Mouse (Mus musculus) heart, embryonic 14.5 days (tissue): Measurements from ENCODE around the gene Il13. TPM values are rescaled to one million over a fixed set of nuclear protein-coding genes. Genes with fewer than 3 reads are reported as not detected.

ENCODE experiments used
- ATAC-seq: fragments of 200-750 bp; cut with Nextera tagmentation; 2 replicates; pipeline ENCODE4 v1.8.0; 2017; ENCODE audit warnings: low read depth, moderate TSS enrichment; ENCODE audit not compliant: insufficient number of reproducible peaks, insufficient read depth, low FRiP score
- H3K27ac ChIP-seq, 2 experiments: fragments of 200-500 bp in 1 of 2; fragments of 300-500 bp in 1 of 2; sonication (generic) in 1 of 2; replicated peaks in 1 of 2; 2 replicates each; pipeline ENCODE4 v1.5.1; 2012 to 2014; ENCODE audit warnings: low read depth in 2 of 2, low read length in 2 of 2, control low read depth in 1 of 2, mild to moderate bottlenecking in 1 of 2, mixed read lengths in 1 of 2; ENCODE audit not compliant: control insufficient read depth in 1 of 2, insufficient read depth in 1 of 2
- H3K27me3 ChIP-seq: fragments of 300-500 bp; sonication (generic); 2 replicates; pipeline ENCODE4 v1.6.1; 2014; ENCODE audit warnings: mild to moderate bottlenecking, low read length, control low read depth; ENCODE audit not compliant: control insufficient read depth, insufficient read depth
- H3K36me3 ChIP-seq: fragments of 300-500 bp; sonication (generic); 2 replicates; pipeline ENCODE4 v1.6.1; 2014; ENCODE audit warnings: mild to moderate bottlenecking, control low read depth, low read length, mixed read lengths; ENCODE audit not compliant: control insufficient read depth, insufficient read depth
- H3K4me1 ChIP-seq, 2 experiments: fragments of 200-500 bp in 1 of 2; fragments of 300-500 bp in 1 of 2; sonication (generic) in 1 of 2; 2 replicates each; pipeline ENCODE4 v1.6.1; 2012 to 2014; ENCODE audit warnings: low read length in 2 of 2, control low read depth in 1 of 2, mixed read lengths in 1 of 2; ENCODE audit not compliant: control insufficient read depth in 2 of 2, insufficient read depth in 2 of 2
- H3K4me2 ChIP-seq: fragments of 300-500 bp; sonication (generic); 2 replicates; pipeline ENCODE4 v1.6.1; 2014; ENCODE audit warnings: mild to moderate bottlenecking, low read length
- H3K4me3 ChIP-seq, 2 experiments: fragments of 200-500 bp in 1 of 2; fragments of 300-500 bp in 1 of 2; sonication (generic) in 1 of 2; 2 replicates each; pipeline ENCODE4 v1.5.1; 2012 to 2014; ENCODE audit warnings: low read length in 2 of 2, mild to moderate bottlenecking in 2 of 2, control low read depth in 1 of 2, low read depth in 1 of 2, moderate library complexity in 1 of 2; ENCODE audit not compliant: control insufficient read depth in 1 of 2, insufficient read depth in 1 of 2
- H3K9ac ChIP-seq: fragments of 300-500 bp; sonication (generic); 2 replicates; pipeline ENCODE4 v1.6.1; 2014; ENCODE audit warnings: mild to moderate bottlenecking, low read length
- H3K9me3 ChIP-seq: fragments of 300-500 bp; sonication (generic); 2 replicates; pipeline ENCODE4 v1.6.1; 2016; ENCODE audit warnings: low read length, control low read depth; ENCODE audit not compliant: control insufficient read depth
- WGBS: fragments of 180-500 bp; shearing (Covaris S2); extraction: QIAGEN DNeasy Blood & Tissue Kit; methylation state at CpG from one replicate; pipeline ENCODE4 v1.1.7; 2014; 5-methylcytosine and 5-hydroxymethylcytosine counted together
- polyA plus RNA-seq: library from polyadenylated mRNA; unstranded; fragments of >200 nt; fragmentation: Nextera tagmentation; extraction: Ambion mirVana; gene quantifications from 2 replicates; pipeline ENCODE4 v1.2.1, GENCODE M21; 2014

Gene Il13
- polyA plus RNA-seq, 1 experiment from 2014 or later: not detected

DNA sequence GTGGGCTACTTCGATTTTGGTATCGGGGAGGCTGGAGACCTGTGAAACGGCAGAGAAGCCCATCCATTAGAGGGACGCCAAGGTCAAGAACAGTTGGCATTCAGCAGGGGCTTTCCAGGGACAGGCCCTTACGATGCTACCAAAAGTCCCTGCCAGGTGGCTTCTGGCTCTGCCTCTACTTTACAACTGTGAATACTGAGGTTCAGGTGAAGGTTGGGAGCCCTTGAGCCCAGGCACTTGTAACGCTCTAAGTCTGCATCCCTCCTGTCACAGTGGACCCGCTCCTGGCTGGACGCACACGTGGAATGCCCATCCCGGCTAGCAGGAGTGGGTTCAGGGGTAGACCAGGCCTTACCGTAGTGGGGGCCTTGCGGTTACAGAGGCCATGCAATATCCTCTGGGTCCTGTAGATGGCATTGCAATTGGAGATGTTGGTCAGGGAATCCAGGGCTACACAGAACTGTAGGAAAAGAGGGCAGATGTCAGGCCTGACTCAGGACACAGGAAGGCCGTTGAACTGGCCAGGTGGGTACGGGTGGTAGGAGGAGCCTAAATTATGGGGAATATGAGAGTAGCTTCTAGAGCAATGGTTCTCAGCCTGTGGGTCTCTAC is 2.3 kb downstream of the Il13 start:
- Histone ChIP-seq H3K27me3 (peaks cover 21% of the 10 kb centered on the region; the same call in 1 of the 2 replicates), H3K9me3 (no peaks in the 10 kb centered on the region), H3K27ac (no peak overlapping the region), H3K36me3 (no peaks in the 10 kb centered on the region), H3K4me2 (no peak overlapping the region), H3K4me1 (peaks cover 4% of the 10 kb centered on the region in 2 experiments; a peak in 2 of 4 replicates), H3K9ac (no peak overlapping the region), H3K4me3 (no peak overlapping the region)
- no peak; the same call in 1 of the 2 replicates for ATAC-seq
- WGBS: 70% methylated on average over 14 of the region's 14 CpGs

DNA sequence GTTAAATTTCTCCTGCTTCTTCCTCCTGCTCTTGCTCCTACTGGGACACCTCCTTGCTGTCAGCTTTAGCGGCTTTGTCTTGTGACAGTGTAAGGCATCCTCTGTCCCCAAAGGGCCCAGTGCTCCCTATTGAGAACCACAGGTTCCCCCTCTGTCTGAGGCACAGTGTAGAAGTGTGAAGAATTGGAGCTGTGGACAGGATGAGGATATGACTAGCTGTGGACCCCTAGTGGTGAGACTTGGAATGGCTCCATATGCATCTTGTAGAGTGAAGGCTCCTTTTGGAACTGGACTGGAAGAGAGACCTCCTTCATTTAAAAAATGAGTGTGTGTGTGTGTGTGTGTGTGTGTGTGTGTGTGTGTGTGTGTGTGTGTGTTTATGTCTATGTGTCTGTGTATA is 6.6 kb downstream of the Il13 start:
- Histone ChIP-seq H3K9me3 (peaks cover 4% of the 10 kb centered on the region; the same call in 1 of the 2 replicates), H3K27ac (no peak overlapping the region), H3K27me3 (no peaks in the 10 kb centered on the region), H3K9ac (no peak overlapping the region), H3K4me1 (no peaks in the 10 kb centered on the region; a peak in 2 of 4 replicates), H3K4me3 (no peak overlapping the region), H3K36me3 (no peaks in the 10 kb centered on the region), H3K4me2 (no peak overlapping the region)
- 8% methylated on average over 1 of the region's 1 CpGs for WGBS
- ATAC-seq: no peak

DNA sequence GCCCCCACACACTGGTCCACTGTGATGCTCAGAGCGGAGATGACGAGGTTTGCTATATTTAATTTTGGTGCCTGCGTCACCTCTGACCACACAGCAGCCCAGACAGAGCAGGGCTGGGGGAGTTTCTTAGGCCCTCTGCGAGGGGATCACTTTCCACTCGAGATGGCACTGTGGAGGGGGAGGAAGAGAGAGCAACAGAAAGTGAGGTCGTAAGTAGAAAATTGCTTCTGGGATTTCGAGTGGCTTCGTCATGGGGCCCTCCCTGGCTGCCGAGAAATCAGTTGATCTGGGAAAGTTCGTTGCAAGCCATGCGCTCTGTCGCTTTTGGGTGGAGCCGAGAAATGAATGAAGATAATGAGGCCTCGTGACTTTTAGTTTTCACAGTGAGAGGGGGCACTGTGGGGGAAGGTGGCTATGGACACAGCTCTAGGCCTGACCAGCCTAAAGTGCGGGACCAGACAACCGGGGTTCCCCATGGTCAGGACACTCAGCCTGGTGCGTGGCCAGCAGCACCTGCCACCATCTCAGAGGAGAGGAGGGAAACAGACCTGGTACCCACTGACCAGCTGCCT is 7.6 kb downstream of the Il13 start:
- H3K4me1 ChIP-seq: no peaks in the 10 kb centered on the region; a peak in 2 of 4 replicates
- H3K4me2 ChIP-seq: no peak overlapping the region
- ATAC-seq: no peak
- peak overlapping the region; percentile 12; the same call in 1 of the 2 replicates for H3K9ac ChIP-seq
- peaks cover 4% of the 10 kb centered on the region; the same call in 1 of the 2 replicates for H3K9me3 ChIP-seq
- no peak overlapping the region for H3K4me3 ChIP-seq
- no peaks in the 10 kb centered on the region for H3K36me3 ChIP-seq
- no peaks in the 10 kb centered on the region for H3K27me3 ChIP-seq
- no peak overlapping the region for H3K27ac ChIP-seq
- 55% methylated on average over 17 of the region's 17 CpGs for WGBS

DNA sequence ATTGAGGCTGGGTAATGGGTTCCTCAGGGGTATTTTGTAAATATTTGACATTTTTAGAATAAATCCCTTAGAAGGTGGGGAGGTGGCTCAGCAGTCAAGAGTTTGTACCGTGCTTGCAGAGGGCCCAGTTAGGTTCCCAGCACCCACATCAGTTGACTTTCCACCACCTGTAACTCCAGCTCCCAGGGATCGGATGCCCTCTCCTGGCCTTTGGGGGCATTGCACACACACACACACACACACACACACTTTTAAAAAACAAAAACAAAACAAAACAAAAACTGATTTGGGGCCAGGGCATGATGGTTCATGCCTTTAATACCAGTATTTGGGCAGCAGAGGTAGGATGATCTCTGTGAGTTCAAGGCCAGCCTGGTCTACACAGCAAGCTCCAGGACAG is 10.4 kb downstream of the Il13 start:
- Histone ChIP-seq H3K4me3 (no peak overlapping the region), H3K4me2 (no peak overlapping the region), H3K9me3 (peaks cover 4% of the 10 kb centered on the region; the same call in 1 of the 2 replicates), H3K4me1 (no peaks in the 10 kb centered on the region; a peak in 2 of 4 replicates), H3K27me3 (no peaks in the 10 kb centered on the region), H3K27ac (no peak overlapping the region), H3K36me3 (no peaks in the 10 kb centered on the region), H3K9ac (no peak overlapping the region)
- WGBS: 89% methylated on average over 2 of the region's 2 CpGs
- no peak for ATAC-seq

DNA sequence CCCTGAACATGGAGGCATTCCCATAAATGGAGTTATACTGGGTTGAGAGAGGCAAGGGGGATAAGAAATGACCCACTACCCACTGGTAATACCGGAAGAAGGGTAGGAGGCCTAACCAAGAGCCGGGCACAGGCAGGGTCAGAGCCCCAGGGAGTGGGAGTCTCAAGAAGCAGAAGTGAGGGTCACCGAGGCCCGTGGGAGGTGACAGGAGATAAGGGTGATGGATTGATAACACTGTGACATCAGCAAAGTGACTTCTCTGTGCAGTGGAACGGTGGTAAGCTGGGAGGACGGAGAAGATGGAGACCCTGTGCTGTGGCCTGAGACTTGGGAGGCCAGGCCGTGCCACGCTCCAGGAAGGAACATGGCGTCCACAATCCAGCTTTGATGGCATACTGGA is 10.9 kb downstream of the Il13 start:
- Histone ChIP-seq H3K4me3 (no peak overlapping the region), H3K9me3 (peaks cover 4% of the 10 kb centered on the region; the same call in 1 of the 2 replicates), H3K36me3 (no peaks in the 10 kb centered on the region), H3K27me3 (no peaks in the 10 kb centered on the region), H3K9ac (no peak overlapping the region), H3K4me1 (no peaks in the 10 kb centered on the region; a peak in 2 of 4 replicates), H3K4me2 (no peak overlapping the region), H3K27ac (no peak overlapping the region)
- WGBS: 81% methylated on average over 9 of the region's 9 CpGs
- ATAC-seq: no peak

DNA sequence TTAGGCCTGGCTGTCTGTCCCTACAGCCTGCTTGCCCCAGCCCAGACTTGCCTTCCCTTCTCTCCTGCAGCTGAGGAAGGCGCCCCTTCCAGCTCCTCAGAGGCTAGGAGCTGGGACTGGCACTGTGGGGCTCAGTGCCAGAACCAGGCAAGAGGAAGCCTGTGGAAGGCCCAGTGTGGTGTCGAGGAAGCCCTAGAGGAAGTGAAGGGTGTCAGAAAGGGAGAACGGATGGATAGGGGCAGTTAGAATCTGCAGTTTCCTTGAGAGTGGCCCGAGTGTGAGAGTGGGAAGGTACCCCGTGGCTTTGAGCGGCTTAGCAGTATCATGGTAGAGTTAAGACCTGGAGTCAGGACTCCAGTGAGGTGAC is 12.1 kb downstream of the Il13 start:
- H3K27me3 ChIP-seq: no peaks in the 10 kb centered on the region
- no peaks in the 10 kb centered on the region for H3K36me3 ChIP-seq
- no peak overlapping the region for H3K4me2 ChIP-seq
- no peak overlapping the region for H3K4me3 ChIP-seq
- WGBS: 72% methylated on average over 6 of the region's 6 CpGs
- no peak for ATAC-seq
- H3K9ac ChIP-seq: no peak overlapping the region
- peaks cover 4% of the 10 kb centered on the region; the same call in 1 of the 2 replicates for H3K9me3 ChIP-seq
- no peaks in the 10 kb centered on the region; a peak in 2 of 4 replicates for H3K4me1 ChIP-seq
- H3K27ac ChIP-seq: no peak overlapping the region

GRCm38 (mm10) chr11:53621582-53622439 is 12.7 kb downstream of the Il13 start:
- no peak for ATAC-seq
- Histone ChIP-seq H3K9me3 (peaks cover 4% of the 10 kb centered on the region; the same call in 1 of the 2 replicates), H3K4me3 (no peak overlapping the region), H3K9ac (no peak overlapping the region), H3K36me3 (no peaks in the 10 kb centered on the region), H3K27ac (no peak overlapping the region), H3K27me3 (no peaks in the 10 kb centered on the region), H3K4me2 (no peak overlapping the region), H3K4me1 (no peaks in the 10 kb centered on the region; a peak in 2 of 4 replicates)
- WGBS: 76% methylated on average over 11 of the region's 11 CpGs
